Mouse (Mus musculus) lung, adult 2 months (tissue): ENCODE measurements around the gene Azin2.

Source experiments
- CTCF ChIP-seq: fragments of 200-500 bp; IDR thresholded peaks from 2 replicates; pipeline ENCODE4 v1.5.1; 2011; ENCODE audit warnings: mild to moderate bottlenecking, low read length, control low read depth; ENCODE audit not compliant: insufficient read depth
- POLR2A ChIP-seq: fragments of 200-500 bp; IDR thresholded peaks from 2 replicates; pipeline ENCODE4 v1.6.1; 2011; ENCODE audit warnings: low read depth, mild to moderate bottlenecking, control low read depth, low read length, borderline replicate concordance; ENCODE audit errors: extremely low read depth

- no peak for TF ChIP-seq POLR2A
- TF ChIP-seq CTCF: no peak
These were observed 666 bp upstream of the Azin2 start for GRCm38 (mm10) chr4:128962926-128963290.
